Mouse (Mus musculus) intestine, postnatal 0 days (tissue): ENCODE results near the gene Acsl1. TPM values are rescaled to one million over a fixed set of nuclear protein-coding genes. Genes with fewer than 3 reads are reported as not detected.

Source experiments
- ATAC-seq: fragments of 200-750 bp; cut with Nextera tagmentation; 2 replicates; pipeline ENCODE4 v1.8.0; 2017; ENCODE audit warnings: mild to moderate bottlenecking, moderate TSS enrichment, moderate library complexity
- H3K27ac ChIP-seq: fragments of 300-500 bp; sonication (generic); 2 replicates; pipeline ENCODE4 v1.5.1; 2014; ENCODE audit warnings: mild to moderate bottlenecking, low read depth, low read length, moderate library complexity
- H3K27me3 ChIP-seq: fragments of 300-500 bp; sonication (generic); replicated peaks from 2 replicates; pipeline ENCODE4 v1.6.1; 2014; ENCODE audit warnings: low read length, mixed read lengths; ENCODE audit not compliant: control insufficient read depth, insufficient read depth
- H3K36me3 ChIP-seq: fragments of 300-500 bp; sonication (generic); 2 replicates; pipeline ENCODE4 v1.6.1; 2014; ENCODE audit warnings: mild to moderate bottlenecking, moderate library complexity; ENCODE audit not compliant: control insufficient read depth, insufficient read depth
- H3K4me1 ChIP-seq: fragments of 300-500 bp; sonication (generic); replicated peaks from 2 replicates; pipeline ENCODE4 v1.6.1; 2014; ENCODE audit warnings: antibody characterized with exemption, low read length, mixed read lengths; ENCODE audit not compliant: control insufficient read depth, insufficient read depth
- H3K4me2 ChIP-seq: fragments of 300-500 bp; sonication (generic); replicated peaks from 2 replicates; pipeline ENCODE4 v1.6.1; 2014; ENCODE audit warnings: low read depth, mild to moderate bottlenecking, moderate library complexity
- H3K4me3 ChIP-seq: fragments of 300-500 bp; sonication (generic); 2 replicates; pipeline ENCODE4 v1.5.1; 2014; ENCODE audit warnings: low read depth, low read length
- H3K9ac ChIP-seq: fragments of 300-500 bp; sonication (generic); 2 replicates; pipeline ENCODE4 v1.6.1; 2014; ENCODE audit warnings: mild to moderate bottlenecking, low read depth, low read length
- H3K9me3 ChIP-seq: fragments of 300-500 bp; sonication (generic); 2 replicates; pipeline ENCODE4 v1.6.1; 2016; ENCODE audit warnings: mixed run types; ENCODE audit not compliant: control insufficient read depth
- CTCF ChIP-seq: sonication (generic); IDR thresholded peaks from 2 replicates; pipeline ENCODE4 v1.5.1; 2016; ENCODE audit warnings: low read depth, mild to moderate bottlenecking, control low read depth, antibody characterized with exemption, moderate library complexity
- WGBS: fragments of 180-500 bp; shearing (Covaris S2); extraction: QIAGEN DNeasy Blood & Tissue Kit; methylation state at CpG from one replicate; pipeline ENCODE4 v1.1.7; 2014; 5-methylcytosine and 5-hydroxymethylcytosine counted together
- polyA plus RNA-seq: library from polyadenylated mRNA; unstranded; fragments of >200 nt; fragmentation: Nextera tagmentation; extraction: Ambion mirVana; gene quantifications from 2 replicates; pipeline ENCODE4 v1.2.1, GENCODE M21; 2015

Acsl1 gene
- polyA plus RNA-seq, 1 experiment from 2014 or later, result 54.0 TPM

GRCm38 (mm10) chr8:46488085-46488561, 17.3 kb downstream of the Acsl1 start:
- no peaks in the 10 kb centered on the region for H3K9me3 ChIP-seq
- no peak for TF ChIP-seq CTCF
- H3K4me3 ChIP-seq, result no peak overlapping the region
- no peak overlapping the region for H3K4me2 ChIP-seq
- no peaks in the 10 kb centered on the region for H3K27me3 ChIP-seq
- no peaks in the 10 kb centered on the region; the same call in 1 of the 2 replicates for H3K36me3 ChIP-seq
- no peak for ATAC-seq
- 44% methylated on average over 7 of the region's 7 CpGs for WGBS
- no peak overlapping the region for H3K9ac ChIP-seq
- no peak overlapping the region for H3K27ac ChIP-seq
- H3K4me1 ChIP-seq, result no peaks in the 10 kb centered on the region

- no peak overlapping the region for H3K4me2 ChIP-seq
- no peaks in the 10 kb centered on the region for H3K4me1 ChIP-seq
- no peak overlapping the region for H3K9ac ChIP-seq
- H3K9me3 ChIP-seq, result no peaks in the 10 kb centered on the region
- H3K27ac ChIP-seq, result no peak overlapping the region
- TF ChIP-seq CTCF, result no peak
- H3K4me3 ChIP-seq, result no peak overlapping the region
- 85% methylated on average over 1 of the region's 1 CpGs for WGBS
- no peaks in the 10 kb centered on the region for H3K27me3 ChIP-seq
- H3K36me3 ChIP-seq, result no peaks in the 10 kb centered on the region; the same call in none of the 2 replicates
- ATAC-seq, result no peak
Observed at GRCm38 (mm10) chr8:46489196-46489595, 18.4 kb downstream of the Acsl1 start.

- TF ChIP-seq CTCF, result no peak
- Histone ChIP-seq H3K4me2 (no peak overlapping the region), H3K27ac (no peak overlapping the region), H3K4me3 (no peak overlapping the region), H3K36me3 (peaks cover 5% of the 10 kb centered on the region), H3K9me3 (no peaks in the 10 kb centered on the region), H3K27me3 (no peaks in the 10 kb centered on the region), H3K9ac (no peak overlapping the region), H3K4me1 (no peaks in the 10 kb centered on the region)
- 92% methylated on average over 8 of the region's 8 CpGs for WGBS
- no peak for ATAC-seq
Observed at GRCm38 (mm10) chr8:46490250-46490649, 19.4 kb downstream of the Acsl1 start.

GRCm38 (mm10) chr8:46490821-46491220, 20.0 kb downstream of the Acsl1 start:
- peak; percentile 35; the same call in 1 of the 2 replicates for ATAC-seq
- Histone ChIP-seq H3K9ac (no peak overlapping the region), H3K9me3 (no peaks in the 10 kb centered on the region), H3K4me3 (no peak overlapping the region), H3K27ac (no peak overlapping the region), H3K4me2 (no peak overlapping the region), H3K27me3 (no peaks in the 10 kb centered on the region), H3K4me1 (no peaks in the 10 kb centered on the region), H3K36me3 (peaks cover 7% of the 10 kb centered on the region)
- 73% methylated on average over 6 of the region's 6 CpGs for WGBS
- no peak for TF ChIP-seq CTCF

- ATAC-seq, result no peak
- Histone ChIP-seq H3K27me3 (no peaks in the 10 kb centered on the region), H3K27ac (no peak overlapping the region), H3K36me3 (peaks cover 14% of the 10 kb centered on the region), H3K9ac (no peak overlapping the region), H3K4me2 (no peak overlapping the region), H3K4me1 (0 out of 2 replicates have a peak, but pooled peaks cover 3% of the 10 kb centered on the region), H3K9me3 (no peaks in the 10 kb centered on the region), H3K4me3 (no peak overlapping the region)
- WGBS, result 69% methylated on average over 11 of the region's 11 CpGs
- TF ChIP-seq CTCF, result no peak
Observed at GRCm38 (mm10) chr8:46493495-46494170, 22.8 kb downstream of the Acsl1 start.

GRCm38 (mm10) chr8:46496852-46497251, 26.0 kb downstream of the Acsl1 start:
- no peaks in the 10 kb centered on the region for H3K27me3 ChIP-seq
- TF ChIP-seq CTCF, result no peak
- H3K4me1 ChIP-seq, result 0 out of 2 replicates have a peak, but pooled peaks cover 3% of the 10 kb centered on the region
- H3K36me3 ChIP-seq, result peaks cover 14% of the 10 kb centered on the region
- ATAC-seq, result no peak
- 66% methylated on average over 6 of the region's 6 CpGs for WGBS
- H3K9me3 ChIP-seq, result no peaks in the 10 kb centered on the region
- no peak overlapping the region for H3K4me3 ChIP-seq
- H3K9ac ChIP-seq, result no peak overlapping the region
- no peak overlapping the region for H3K4me2 ChIP-seq
- no peak overlapping the region for H3K27ac ChIP-seq
